Comparison of ENCODE assay signal across 7 mouse cellular contexts in genomic region chr10:41689941-41690887, GRCm38 (mm10). TPM values are rescaled to one million over a fixed set of nuclear protein-coding genes. Genes with fewer than 3 reads are reported as not detected.
DNase-seq lines count a peak whose midpoint lies in the region; ATAC-seq and TF ChIP-seq lines count a peak whose summit lies in the region.

No protein-coding gene starts in this region.

- peak overlapping the region; percentile 60 for H3K4me3 ChIP-seq in cerebellum, adult 2 months (replicated peaks; ENCODE audit: insufficient read depth, low read depth, low read length)

- H3K27me3 ChIP-seq in cerebellum, adult 2 months (ENCODE audit: control insufficient read depth, insufficient read depth, low read length) = no peaks in the 10 kb centered on the region

- TF ChIP-seq POLR2A in cerebellum, adult 2 months (IDR thresholded peaks at IDR 0.05; ENCODE audit: borderline replicate concordance, insufficient read depth, low read length) = no peak

- no peaks in the 10 kb centered on the region for H3K4me1 ChIP-seq in cerebellum, adult 2 months (ENCODE audit: control insufficient read depth, insufficient read depth, low read length)

- H3K27ac ChIP-seq in cerebellum, adult 2 months (ENCODE audit: insufficient read depth, low read length) = no peak overlapping the region

- TF ChIP-seq CTCF in cerebellum, adult 2 months (IDR thresholded peaks at IDR 0.05; ENCODE audit: borderline replicate concordance, insufficient read depth, low read depth, low read length) = peak; percentile 90

- intact Hi-C loops in left cerebral cortex, postnatal 36 days (cut with DNase I) = loop anchor here (10.0 kb wide), 3 partner anchors 255 to 605 kb away; partner anchors contain the start of genes Ak9 and Fig4

- WGBS in cerebellum, adult 2 months = 21% methylated on average over 24 of the region's 24 CpGs

- peak; percentile 79; the same call in 1 of the 2 replicates for ATAC-seq in frontal cortex, adult (ENCODE audit: low TSS enrichment)

- DNase-seq in R1 (ENCODE audit: low read depth, low spot score) = peak; percentile 87
- DNase-seq in cerebellum, adult 2 months = peak; percentile 56 to 72
- peak; percentile 89 for DNase-seq in hindlimb bud, embryonic 11.5 days (ENCODE audit: extremely low spot score, low read depth, low spot score)
- peak; percentile 49 to 50 for DNase-seq in left cerebral cortex, postnatal 36 days (ENCODE audit: low spot score in 2 of 2)
- peak; percentile 79 for DNase-seq in mesoderm, embryonic 11.5 days (ENCODE audit: low read depth, low spot score)
- peak; percentile 56 for DNase-seq in right cerebral cortex, postnatal 4 days

RNA-seq across cellular contexts. Expression of gene Ccdc162, which starts 26.2 kb away (rescaled TPM):
- polyA plus RNA-seq in cerebellum, adult 2 months (2012; rRNA removed) = 1.2 and 1.4 TPM in 2 replicates
- 1 to 10 TPM; 1.6 to 1.7 TPM for total RNA-seq in left cerebral cortex, postnatal 36 days (2021)
